Mouse (Mus musculus) heart, postnatal 0 days (tissue): ENCODE data around the gene Pabpc6.

Source experiments
- CTCF ChIP-seq: IDR thresholded peaks from 2 replicates; pipeline ENCODE4 v1.5.1; 2016; ENCODE audit warnings: antibody characterized with exemption, control low read depth, low read depth
- EP300 ChIP-seq: IDR thresholded peaks from 2 replicates; pipeline ENCODE4 v1.6.1; 2016; ENCODE audit warnings: antibody characterized with exemption, low read depth

GRCm38 (mm10) chr17:9658651-9659050, 10.9 kb downstream of the Pabpc6 start:
- no peak for TF ChIP-seq CTCF
- no peak for TF ChIP-seq EP300
